In the genomic region with DNA sequence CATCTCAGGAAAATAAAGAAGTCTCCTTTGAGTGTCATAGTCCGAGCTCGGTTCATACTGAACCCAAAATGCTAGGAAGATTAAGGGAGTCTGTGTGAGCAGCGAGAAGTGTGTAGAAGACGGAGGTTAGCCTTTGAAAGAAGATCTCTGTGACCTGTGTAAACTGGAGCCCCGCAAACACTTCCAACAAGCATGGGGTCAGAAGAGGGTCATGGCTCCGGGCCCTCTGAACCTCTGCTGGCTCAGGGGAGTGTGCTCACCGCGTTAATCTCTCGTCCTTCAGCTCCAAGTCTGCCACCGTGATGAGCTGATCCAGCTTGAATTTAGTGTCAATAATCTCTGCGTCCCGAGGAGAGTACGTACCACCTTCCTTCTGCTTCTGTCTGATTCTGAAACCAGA, we compare ENCODE assay signal across 9 mouse cellular contexts.
DNase-seq lines count a peak whose midpoint lies in the region.
"Had no signal": no experiment of that assay in that cellular context is flagged by ENCODE, and none has a peak within 500 bp of the region (broad histone marks: within the 10 kb centered on the region; RNA-seq: fewer than 3 reads in every experiment).

No protein-coding gene starts in this region.

- intact Hi-C loops in gastrocnemius, postnatal 36 days (cut with DNase I): no loop called here

- peak; percentile 4 for DNase-seq in kidney, postnatal 14 days
- no peak for DNase-seq in kidney, postnatal 25 days
- DNase-seq in ZHBTc4 (ENCODE audit: low read depth, low spot score): peak; percentile 5
- DNase-seq in embryo, embryonic 11 days: peak; percentile 33
- peak; percentile 23 to 46 for DNase-seq in gastrocnemius, postnatal 36 days
- no peak for DNase-seq in left cerebral cortex, adult 11 months (ENCODE audit: low spot score)
- no peak for DNase-seq in layer of hippocampus, adult 9-10 months (ENCODE audit: low spot score)
- DNase-seq: cerebellum, postnatal 14 days; lung, postnatal 36 days had no signal

Comparison
In these comparisons a context has a peak if more than half of its experiments do, and no peak if none do; other contexts are left out.
1. DNase-seq: peak in kidney, postnatal 14 days (single experiment), ZHBTc4 (single experiment), embryo, embryonic 11 days (single experiment) and gastrocnemius, postnatal 36 days (2 of 2); none in kidney, postnatal 25 days (0 of 2), left cerebral cortex, adult 11 months (single experiment) and layer of hippocampus, adult 9-10 months (single experiment).